Mouse (Mus musculus): ENCODE measurements around the gene Gripap1. TPM values are rescaled to one million over a fixed set of nuclear protein-coding genes. Genes with fewer than 3 reads are reported as not detected.
A peak's percentile ranks its signal among the peaks of the same experiment; 100 is the strongest.

Gene Gripap1
- polyA plus RNA-seq, 1 experiment, result 30.3 TPM

- Histone ChIP-seq H3K4me1 (ENCODE audit: control insufficient read depth, insufficient read depth, low read length) (peaks cover 5% of the 10 kb centered on the region; the same call in 1 of the 2 replicates), H3K27ac (ENCODE audit: insufficient read depth, low read depth, low read length) (no peak overlapping the region), H3K4me3 (ENCODE audit: insufficient read depth, low read depth, low read length) (no peak overlapping the region), H3K36me3 (ENCODE audit: control insufficient read depth, insufficient read depth, low read length) (no peaks in the 10 kb centered on the region), H3K27me3 (replicated peaks; ENCODE audit: control insufficient read depth, insufficient read depth, low read length) (no peaks in the 10 kb centered on the region)
- no peak for TF ChIP-seq POLR2A (IDR thresholded peaks at IDR 0.05; ENCODE audit: low read depth, low read length)
- no peak for TF ChIP-seq CTCF (conservative IDR thresholded peaks at IDR 0.05; ENCODE audit: insufficient read depth, insufficient read length, low read depth, low read length)
- no peak for DNase-seq
- WGBS, result 60% methylated on average over 2 of the region's 2 CpGs
Measured at GRCm38 (mm10) chrX:7847845-7848244, 58.3 kb downstream of the Gripap1 start.

GRCm38 (mm10) chrX:7854578-7854977, 65.0 kb downstream of the Gripap1 start:
- WGBS, result 46% methylated on average over 2 of the region's 2 CpGs
- Histone ChIP-seq H3K27ac (ENCODE audit: insufficient read depth, low read depth, low read length) (no peak overlapping the region), H3K27me3 (replicated peaks; ENCODE audit: control insufficient read depth, insufficient read depth, low read length) (no peaks in the 10 kb centered on the region), H3K36me3 (ENCODE audit: control insufficient read depth, insufficient read depth, low read length) (no peaks in the 10 kb centered on the region; the same call in 1 of the 2 replicates), H3K4me1 (ENCODE audit: control insufficient read depth, insufficient read depth, low read length) (no peaks in the 10 kb centered on the region), H3K4me3 (ENCODE audit: insufficient read depth, low read depth, low read length) (no peak overlapping the region)
- TF ChIP-seq CTCF (conservative IDR thresholded peaks at IDR 0.05; ENCODE audit: insufficient read depth, insufficient read length, low read depth, low read length) (peak; percentile 64), POLR2A (IDR thresholded peaks at IDR 0.05; ENCODE audit: low read depth, low read length) (no peak)
- peak; percentile 27 for DNase-seq

GRCm38 (mm10) chrX:7859191-7859753, 69.7 kb downstream of the Gripap1 start:
- no peak overlapping the region for H3K4me3 ChIP-seq (ENCODE audit: insufficient read depth, low read depth, low read length)
- no peaks in the 10 kb centered on the region; the same call in 1 of the 2 replicates for H3K36me3 ChIP-seq (ENCODE audit: control insufficient read depth, insufficient read depth, low read length)
- no peaks in the 10 kb centered on the region for H3K27me3 ChIP-seq (replicated peaks; ENCODE audit: control insufficient read depth, insufficient read depth, low read length)
- DNase-seq, result no peak
- H3K4me1 ChIP-seq (ENCODE audit: control insufficient read depth, insufficient read depth, low read length), result no peaks in the 10 kb centered on the region
- 78% methylated on average over 3 of the region's 3 CpGs for WGBS
- no peak overlapping the region for H3K27ac ChIP-seq (ENCODE audit: insufficient read depth, low read depth, low read length)
- TF ChIP-seq POLR2A (IDR thresholded peaks at IDR 0.05; ENCODE audit: low read depth, low read length) (no peak), CTCF (conservative IDR thresholded peaks at IDR 0.05; ENCODE audit: insufficient read depth, insufficient read length, low read depth, low read length) (no peak)

- Histone ChIP-seq H3K4me3 (ENCODE audit: insufficient read depth, low read depth, low read length) (no peak overlapping the region), H3K36me3 (ENCODE audit: control insufficient read depth, insufficient read depth, low read length) (no peaks in the 10 kb centered on the region; the same call in 1 of the 2 replicates), H3K4me1 (ENCODE audit: control insufficient read depth, insufficient read depth, low read length) (no peaks in the 10 kb centered on the region), H3K27me3 (replicated peaks; ENCODE audit: control insufficient read depth, insufficient read depth, low read length) (no peaks in the 10 kb centered on the region), H3K27ac (ENCODE audit: insufficient read depth, low read depth, low read length) (no peak overlapping the region)
- WGBS, result 82% methylated on average over 1 of the region's 1 CpGs
- DNase-seq, result no peak
- TF ChIP-seq CTCF (conservative IDR thresholded peaks at IDR 0.05; ENCODE audit: insufficient read depth, insufficient read length, low read depth, low read length), result no peak
- TF ChIP-seq POLR2A (IDR thresholded peaks at IDR 0.05; ENCODE audit: low read depth, low read length), result no peak
Measured at GRCm38 (mm10) chrX:7863181-7863580, 73.6 kb downstream of the Gripap1 start.

- Histone ChIP-seq H3K27ac (ENCODE audit: insufficient read depth, low read depth, low read length) (no peak overlapping the region), H3K4me3 (ENCODE audit: insufficient read depth, low read depth, low read length) (no peak overlapping the region), H3K4me1 (ENCODE audit: control insufficient read depth, insufficient read depth, low read length) (no peaks in the 10 kb centered on the region), H3K36me3 (ENCODE audit: control insufficient read depth, insufficient read depth, low read length) (no peaks in the 10 kb centered on the region), H3K27me3 (replicated peaks; ENCODE audit: control insufficient read depth, insufficient read depth, low read length) (no peaks in the 10 kb centered on the region)
- WGBS, result 76% methylated on average over 3 of the region's 3 CpGs
- TF ChIP-seq CTCF (conservative IDR thresholded peaks at IDR 0.05; ENCODE audit: insufficient read depth, insufficient read length, low read depth, low read length) (no peak), POLR2A (IDR thresholded peaks at IDR 0.05; ENCODE audit: low read depth, low read length) (no peak)
- no peak for DNase-seq
Measured at GRCm38 (mm10) chrX:7864551-7864950, 75.0 kb downstream of the Gripap1 start.

- no peak for DNase-seq
- Histone ChIP-seq H3K4me3 (ENCODE audit: insufficient read depth, low read depth, low read length) (no peak overlapping the region), H3K27ac (ENCODE audit: insufficient read depth, low read depth, low read length) (no peak overlapping the region), H3K27me3 (replicated peaks; ENCODE audit: control insufficient read depth, insufficient read depth, low read length) (no peaks in the 10 kb centered on the region), H3K4me1 (ENCODE audit: control insufficient read depth, insufficient read depth, low read length) (no peaks in the 10 kb centered on the region), H3K36me3 (ENCODE audit: control insufficient read depth, insufficient read depth, low read length) (no peaks in the 10 kb centered on the region)
- 70% methylated on average over 2 of the region's 2 CpGs for WGBS
- TF ChIP-seq CTCF (conservative IDR thresholded peaks at IDR 0.05; ENCODE audit: insufficient read depth, insufficient read length, low read depth, low read length) (no peak), POLR2A (IDR thresholded peaks at IDR 0.05; ENCODE audit: low read depth, low read length) (no peak)
Measured at GRCm38 (mm10) chrX:7865343-7865742, 75.8 kb downstream of the Gripap1 start.

- H3K4me1 ChIP-seq (ENCODE audit: control insufficient read depth, insufficient read depth, low read length), result no peaks in the 10 kb centered on the region
- 68% methylated on average over 2 of the region's 2 CpGs for WGBS
- no peaks in the 10 kb centered on the region for H3K36me3 ChIP-seq (ENCODE audit: control insufficient read depth, insufficient read depth, low read length)
- no peak overlapping the region for H3K4me3 ChIP-seq (ENCODE audit: insufficient read depth, low read depth, low read length)
- no peak for TF ChIP-seq CTCF (conservative IDR thresholded peaks at IDR 0.05; ENCODE audit: insufficient read depth, insufficient read length, low read depth, low read length)
- no peak for TF ChIP-seq POLR2A (IDR thresholded peaks at IDR 0.05; ENCODE audit: low read depth, low read length)
- no peaks in the 10 kb centered on the region for H3K27me3 ChIP-seq (replicated peaks; ENCODE audit: control insufficient read depth, insufficient read depth, low read length)
- no peak for DNase-seq
- no peak overlapping the region for H3K27ac ChIP-seq (ENCODE audit: insufficient read depth, low read depth, low read length)
Measured at GRCm38 (mm10) chrX:7865786-7866185, 76.2 kb downstream of the Gripap1 start.

Measured in kidney, adult 2 months (tissue).